Mouse (Mus musculus) midbrain, embryonic 16.5 days (tissue): ENCODE results near the gene Tcap. TPM values are rescaled to one million over a fixed set of nuclear protein-coding genes. Genes with fewer than 3 reads are reported as not detected.
A peak's percentile ranks its signal among the peaks of the same experiment; 100 is the strongest.

Experiments used
- ATAC-seq: fragments of 200-750 bp; cut with Nextera tagmentation; 2 replicates; pipeline ENCODE4 v1.8.0; 2017; ENCODE audit warnings: moderate TSS enrichment
- H3K27ac ChIP-seq: fragments of 300-500 bp; sonication (generic); 2 replicates; pipeline ENCODE4 v1.5.1; 2014; ENCODE audit warnings: mild to moderate bottlenecking, low read length, mixed read lengths
- H3K27me3 ChIP-seq: fragments of 300-500 bp; sonication (generic); 2 replicates; pipeline ENCODE4 v1.6.1; 2014; ENCODE audit warnings: low read depth, low read length, mixed read lengths; ENCODE audit not compliant: control insufficient read depth, insufficient read depth
- H3K36me3 ChIP-seq: fragments of 300-500 bp; sonication (generic); 2 replicates; pipeline ENCODE4 v1.6.1; 2014; ENCODE audit warnings: mild to moderate bottlenecking, low read length, moderate library complexity, mixed read lengths; ENCODE audit not compliant: control insufficient read depth, insufficient read depth
- H3K4me1 ChIP-seq: fragments of 300-500 bp; sonication (generic); 2 replicates; pipeline ENCODE4 v1.6.1; 2014; ENCODE audit warnings: mild to moderate bottlenecking, low read length, mixed read lengths; ENCODE audit not compliant: control insufficient read depth, insufficient read depth
- H3K4me2 ChIP-seq: fragments of 300-500 bp; sonication (generic); 2 replicates; pipeline ENCODE4 v1.6.1; 2014; ENCODE audit warnings: mild to moderate bottlenecking, low read length, mixed read lengths
- H3K4me3 ChIP-seq: fragments of 300-500 bp; sonication (generic); 2 replicates; pipeline ENCODE4 v1.5.1; 2014; ENCODE audit warnings: low read depth, mild to moderate bottlenecking, low read length, moderate library complexity, mixed read lengths
- H3K9ac ChIP-seq: fragments of 300-500 bp; sonication (generic); 2 replicates; pipeline ENCODE4 v1.6.1; 2014; ENCODE audit warnings: low read depth, low read length, mixed read lengths
- H3K9me3 ChIP-seq: fragments of 300-500 bp; sonication (generic); replicated peaks from 2 replicates; pipeline ENCODE4 v1.6.1; 2014; ENCODE audit warnings: mild to moderate bottlenecking, low read length, mixed read lengths; ENCODE audit not compliant: control insufficient read depth, poor library complexity, severe bottlenecking
- WGBS: fragments of 180-500 bp; shearing (Covaris S2); extraction: QIAGEN DNeasy Blood & Tissue Kit; methylation state at CpG from one replicate; pipeline ENCODE4 v1.1.7; 2014; 5-methylcytosine and 5-hydroxymethylcytosine counted together
- polyA plus RNA-seq: library from polyadenylated mRNA; unstranded; fragments of >200 nt; fragmentation: Nextera tagmentation; extraction: Ambion mirVana; gene quantifications from 2 replicates; pipeline ENCODE4 v1.2.1, GENCODE M21; 2015

Gene Tcap
- polyA plus RNA-seq, 1 experiment from 2014 or later = not detected

GRCm38 (mm10) chr11:98341174-98341573, 42.4 kb upstream of the Tcap start:
- H3K9ac ChIP-seq = no peak overlapping the region
- WGBS = 69% methylated on average over 4 of the region's 4 CpGs
- peaks cover 7% of the 10 kb centered on the region for H3K4me1 ChIP-seq
- no peak overlapping the region for H3K4me2 ChIP-seq
- H3K36me3 ChIP-seq = no peaks in the 10 kb centered on the region
- H3K27ac ChIP-seq = no peak overlapping the region
- H3K9me3 ChIP-seq = no peaks in the 10 kb centered on the region
- H3K27me3 ChIP-seq = peaks cover 51% of the 10 kb centered on the region
- no peak for ATAC-seq
- H3K4me3 ChIP-seq = no peak overlapping the region

- peaks cover 52% of the 10 kb centered on the region for H3K27me3 ChIP-seq
- WGBS = under 1% methylated on average over 26 of the region's 29 CpGs
- H3K4me3 ChIP-seq = peak overlapping the region; percentile 26
- ATAC-seq = peak; percentile 32; the same call in 1 of the 2 replicates
- no peaks in the 10 kb centered on the region for H3K9me3 ChIP-seq
- peak overlapping the region; percentile 27 for H3K9ac ChIP-seq
- no peak overlapping the region for H3K27ac ChIP-seq
- H3K36me3 ChIP-seq = no peaks in the 10 kb centered on the region
- H3K4me2 ChIP-seq = peak overlapping the region; percentile 55
- peaks cover 7% of the 10 kb centered on the region for H3K4me1 ChIP-seq
Measured at GRCm38 (mm10) chr11:98342000-98342945, 41.3 kb upstream of the Tcap start.

GRCm38 (mm10) chr11:98345253-98345652, 38.4 kb upstream of the Tcap start:
- under 1% methylated on average over 14 of the region's 14 CpGs for WGBS
- no peak for ATAC-seq
- Histone ChIP-seq H3K4me3 (0 out of 2 replicates have a peak overlapping the region, but pooled peaks have one; percentile 7), H3K4me2 (peak overlapping the region; percentile 48), H3K9ac (peak overlapping the region; percentile 11; the same call in 1 of the 2 replicates), H3K27me3 (peaks cover 55% of the 10 kb centered on the region), H3K4me1 (peaks cover 15% of the 10 kb centered on the region), H3K9me3 (no peaks in the 10 kb centered on the region), H3K27ac (no peak overlapping the region), H3K36me3 (no peaks in the 10 kb centered on the region)

- Histone ChIP-seq H3K4me3 (no peak overlapping the region), H3K36me3 (no peaks in the 10 kb centered on the region), H3K9ac (no peak overlapping the region), H3K4me1 (peaks cover 15% of the 10 kb centered on the region), H3K9me3 (no peaks in the 10 kb centered on the region), H3K4me2 (no peak overlapping the region), H3K27ac (no peak overlapping the region), H3K27me3 (peaks cover 61% of the 10 kb centered on the region)
- ATAC-seq = no peak
- 6% methylated on average over 9 of the region's 9 CpGs for WGBS
Measured at GRCm38 (mm10) chr11:98346168-98346567, 37.4 kb upstream of the Tcap start.

GRCm38 (mm10) chr11:98347385-98348082, 36.1 kb upstream of the Tcap start:
- H3K9me3 ChIP-seq = no peaks in the 10 kb centered on the region
- 2% methylated on average over 9 of the region's 12 CpGs for WGBS
- ATAC-seq = no peak

GRCm38 (mm10) chr11:98348083-98348961, 35.3 kb upstream of the Tcap start, which contains the start of gene Ppp1r1b:
Gene Ppp1r1b, plus strand, starts transcription at chr11:98348404.
- ATAC-seq = peak; percentile 71
- peak within 1 kb of the TSS; percentile 70 for H3K9ac ChIP-seq
- H3K4me1 ChIP-seq = peaks cover 15% of the 10 kb centered on the region
- no peak within 1 kb of the TSS for H3K27ac ChIP-seq
- under 1% methylated on average over 39 of the region's 55 CpGs for WGBS
- no peaks in the 10 kb centered on the region for H3K36me3 ChIP-seq
- peaks cover 62% of the 10 kb centered on the region for H3K27me3 ChIP-seq
- peak within 1 kb of the TSS; percentile 67 for H3K4me3 ChIP-seq
- peak within 1 kb of the TSS; percentile 100 for H3K4me2 ChIP-seq
- no peaks in the 10 kb centered on the region for H3K9me3 ChIP-seq

More at GRCm38 (mm10) chr11:98347385-98348082, 36.1 kb upstream of the Tcap start:
- H3K9ac ChIP-seq = 0 out of 2 replicates have a peak overlapping the region, but pooled peaks have one; percentile 70
- H3K27me3 ChIP-seq = peaks cover 59% of the 10 kb centered on the region
- no peak overlapping the region for H3K27ac ChIP-seq
- H3K4me1 ChIP-seq = peaks cover 15% of the 10 kb centered on the region
- no peak overlapping the region; the same call in 1 of the 2 replicates for H3K4me3 ChIP-seq
- H3K4me2 ChIP-seq = peak overlapping the region; percentile 100
- no peaks in the 10 kb centered on the region for H3K36me3 ChIP-seq

GRCm38 (mm10) chr11:98349308-98349707, 34.3 kb upstream of the Tcap start:
- no peak for ATAC-seq
- Histone ChIP-seq H3K27ac (no peak overlapping the region), H3K36me3 (no peaks in the 10 kb centered on the region), H3K9ac (no peak overlapping the region), H3K4me2 (peak overlapping the region; percentile 100; the same call in 1 of the 2 replicates), H3K4me1 (peaks cover 15% of the 10 kb centered on the region), H3K9me3 (no peaks in the 10 kb centered on the region), H3K4me3 (peak overlapping the region; percentile 67), H3K27me3 (peaks cover 66% of the 10 kb centered on the region)
- 4% methylated on average over 9 of the region's 9 CpGs for WGBS

- Histone ChIP-seq H3K9ac (no peak overlapping the region), H3K4me1 (peaks cover 13% of the 10 kb centered on the region), H3K4me2 (no peak overlapping the region), H3K27me3 (peaks cover 49% of the 10 kb centered on the region), H3K4me3 (no peak overlapping the region), H3K9me3 (no peaks in the 10 kb centered on the region), H3K36me3 (no peaks in the 10 kb centered on the region), H3K27ac (no peak overlapping the region)
- 79% methylated on average over 18 of the region's 18 CpGs for WGBS
- ATAC-seq = no peak
Measured at GRCm38 (mm10) chr11:98352272-98352990, 31.2 kb upstream of the Tcap start.
